Mouse (Mus musculus): ENCODE data around the gene 1700003H04Rik.

Gene 1700003H04Rik

GRCm38 (mm10) chr3:124581001-124581400 lies at the start of gene 1700003H04Rik:
TSS of gene 1700003H04Rik (minus strand) at chr3:124581101.
- DNase-seq, result no peak

GRCm38 (mm10) chr3:124623031-124623430 lies 42.1 kb upstream of the 1700003H04Rik start:
- no peak for DNase-seq

GRCm38 (mm10) chr3:124613287-124613686 lies 32.4 kb upstream of the 1700003H04Rik start:
- no peak for DNase-seq

GRCm38 (mm10) chr3:124609956-124610355 lies 29.1 kb upstream of the 1700003H04Rik start:
- DNase-seq, result no peak

- no peak for DNase-seq
These were observed 25.2 kb upstream of the 1700003H04Rik start for GRCm38 (mm10) chr3:124606021-124606517.

DNA sequence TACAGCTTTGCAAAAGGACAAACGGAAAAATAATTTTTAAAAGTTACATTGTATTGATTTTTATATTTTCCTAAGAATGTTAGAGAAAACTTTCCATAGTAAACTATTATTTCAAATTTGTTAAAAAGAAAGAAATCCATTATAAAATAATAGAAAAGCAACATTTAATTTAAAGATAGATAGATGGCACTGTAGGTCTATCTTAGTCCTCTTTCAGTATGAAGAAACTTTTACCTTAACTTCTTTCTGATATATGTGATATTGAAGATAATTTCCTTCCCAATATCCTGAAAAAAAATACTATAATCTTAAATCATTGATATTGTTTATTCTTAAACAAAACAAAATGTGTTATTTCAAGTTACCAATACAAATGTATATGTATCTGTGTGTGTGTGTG lies 24.6 kb upstream of the 1700003H04Rik start:
- no peak for DNase-seq

- no peak for DNase-seq
These were observed 16.9 kb upstream of the 1700003H04Rik start for GRCm38 (mm10) chr3:124597789-124598188.

DNA sequence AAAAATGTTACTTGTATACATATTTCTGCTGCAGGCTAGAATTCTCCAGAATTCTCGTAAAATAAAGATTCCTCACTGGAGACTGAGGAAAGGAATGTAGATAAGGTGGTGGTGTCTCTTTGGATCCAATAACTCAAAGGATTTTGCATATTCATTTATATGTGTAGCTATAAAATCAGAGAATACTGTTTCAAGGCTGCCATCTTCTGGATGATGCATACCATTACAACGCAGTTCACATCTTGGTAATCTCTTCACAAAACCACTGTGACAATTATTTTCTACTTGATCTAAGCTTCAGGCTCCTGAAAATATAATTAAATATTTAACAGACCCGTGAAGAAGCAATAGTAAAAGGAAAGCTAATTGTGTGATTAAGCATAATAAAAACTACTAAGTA lies 6.6 kb upstream of the 1700003H04Rik start:
- DNase-seq, result no peak

GRCm38 (mm10) chr3:124585761-124586160 lies 4.9 kb upstream of the 1700003H04Rik start:
- no peak for DNase-seq

GRCm38 (mm10) chr3:124557317-124557716 lies 23.6 kb downstream of the 1700003H04Rik start:
- DNase-seq, result no peak

- no peak for DNase-seq
These were observed 24.9 kb downstream of the 1700003H04Rik start for GRCm38 (mm10) chr3:124555963-124556362.

DNA sequence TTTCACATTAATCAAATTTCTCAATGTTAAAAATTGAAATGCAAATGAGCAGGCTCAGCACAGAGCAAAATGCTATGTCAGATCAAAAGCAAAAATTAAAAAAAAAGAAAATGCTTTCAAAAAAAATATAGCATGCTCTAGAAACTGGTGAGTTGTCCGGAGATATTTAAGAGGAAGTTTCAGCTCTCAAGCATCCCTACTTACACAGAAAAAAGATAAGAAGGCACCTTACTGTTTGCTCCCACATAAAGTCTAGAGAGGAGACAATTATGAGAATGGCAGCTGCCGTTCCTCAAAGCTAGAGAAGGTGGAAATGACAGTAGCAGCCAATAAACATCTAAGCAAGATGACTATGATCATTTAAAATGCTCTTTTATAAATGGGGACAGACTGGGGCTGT lies 25.8 kb downstream of the 1700003H04Rik start:
- no peak for DNase-seq

DNA sequence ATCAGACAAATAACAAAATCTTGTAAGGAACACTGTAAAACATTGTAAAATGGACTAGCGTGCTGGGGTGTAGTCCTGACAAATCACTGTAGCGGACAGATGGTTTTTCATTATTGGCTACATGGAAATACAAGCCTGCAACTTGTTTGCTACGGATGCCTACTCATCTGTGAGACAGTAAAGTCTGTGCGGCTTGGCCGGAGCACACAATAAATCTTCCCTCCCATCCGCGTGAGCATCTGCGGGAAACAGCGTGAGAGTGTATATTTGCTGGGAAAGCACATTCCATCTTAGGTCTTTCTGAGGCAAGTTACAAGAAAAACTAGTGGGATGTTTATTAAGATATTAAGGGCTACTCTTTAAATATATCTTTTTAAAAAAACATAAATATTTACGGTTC lies 32.0 kb downstream of the 1700003H04Rik start:
- no peak for DNase-seq

- DNase-seq, result no peak
These were observed 42.6 kb downstream of the 1700003H04Rik start for GRCm38 (mm10) chr3:124538260-124538659.

DNA sequence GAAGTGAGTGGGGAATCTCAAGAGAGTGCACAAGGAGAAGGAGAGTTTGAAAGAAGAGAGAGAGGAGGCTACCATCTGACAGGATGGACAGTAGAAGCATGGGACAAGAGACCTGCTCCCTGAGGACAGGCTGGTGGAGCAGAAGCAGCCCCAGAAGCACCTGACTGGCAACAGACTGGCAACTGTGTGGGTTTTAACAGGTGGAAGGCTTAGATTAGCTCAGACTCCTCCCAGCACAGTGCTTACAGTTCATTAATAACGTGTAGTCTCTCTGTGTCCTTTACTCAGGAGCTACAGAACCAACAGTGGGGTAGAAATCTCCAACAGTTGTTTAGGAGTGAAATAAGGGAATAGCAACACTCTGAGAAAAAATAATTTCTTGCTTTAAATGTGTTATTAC lies 44.3 kb downstream of the 1700003H04Rik start:
- DNase-seq, result no peak

DNA sequence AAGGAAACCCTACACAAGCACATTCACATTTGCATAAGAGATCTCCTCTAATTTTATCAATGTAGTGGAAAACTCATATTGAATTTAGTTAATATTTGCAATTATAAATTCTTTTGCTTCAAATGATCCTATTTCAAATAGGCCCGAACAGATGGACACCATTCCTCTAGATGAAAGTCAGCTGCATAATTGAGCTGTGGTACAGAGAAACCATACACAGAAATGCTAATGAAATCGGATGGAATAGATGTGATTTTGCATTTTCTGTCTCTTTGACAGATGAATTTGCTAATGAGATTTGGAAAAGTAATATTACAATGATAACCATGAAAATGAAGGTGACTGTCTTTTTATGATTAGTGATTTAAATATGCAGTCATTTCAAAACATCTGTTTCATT lies 62.1 kb downstream of the 1700003H04Rik start:
- no peak for DNase-seq
